Mouse (Mus musculus): Measurements from ENCODE around the gene Olfr453. TPM values are rescaled to one million over a fixed set of nuclear protein-coding genes. Genes with fewer than 3 reads are reported as not detected.
A peak's percentile ranks its signal among the peaks of the same experiment; 100 is the strongest.

Olfr453 gene
- polyA plus RNA-seq, 1 experiment from 2014 or later, result not detected

DNA sequence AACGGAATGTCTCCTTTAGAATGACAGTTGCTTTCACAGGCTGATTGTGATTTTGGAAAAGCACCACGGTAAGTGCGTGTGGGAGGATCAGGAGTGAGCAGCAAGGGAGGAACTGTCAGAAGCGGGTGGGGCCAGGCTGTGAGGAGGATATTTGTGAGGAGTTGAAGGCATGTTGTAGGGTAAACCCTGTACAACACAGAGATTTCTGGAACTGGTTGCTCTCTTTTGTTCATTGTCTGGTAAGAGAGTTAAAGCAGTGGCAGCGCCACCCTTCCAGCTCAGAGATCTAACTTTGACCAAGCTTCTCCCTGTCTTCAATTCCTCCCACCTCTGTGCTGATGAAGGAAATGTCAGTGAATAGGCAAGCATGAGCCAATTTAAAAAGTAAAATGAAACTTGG is 3.1 kb downstream of the Olfr453 start:
- no peak overlapping the region for H3K27ac ChIP-seq (ENCODE audit: low read depth)
- no peak overlapping the region for H3K4me2 ChIP-seq
- ATAC-seq (ENCODE audit: insufficient read depth) (no peak), DNase-seq (no peak)
- no peak for TF ChIP-seq CTCF (IDR thresholded peaks at IDR 0.05; ENCODE audit: low read depth)
- no peaks in the 10 kb centered on the region for H3K27me3 ChIP-seq (ENCODE audit: insufficient read depth, low read length)
- H3K9me3 ChIP-seq (ENCODE audit: low read depth, low read length), result no peaks in the 10 kb centered on the region
- no peak overlapping the region for H3K9ac ChIP-seq
- H3K4me1 ChIP-seq (ENCODE audit: insufficient read depth), result no peaks in the 10 kb centered on the region
- WGBS, result 64% methylated on average over 5 of the region's 5 CpGs
- H3K4me3 ChIP-seq (ENCODE audit: low read depth, low read length), result no peak overlapping the region
- no peaks in the 10 kb centered on the region for H3K36me3 ChIP-seq (ENCODE audit: insufficient read depth)

GRCm38 (mm10) chr6:42747846-42748245 is 8.7 kb downstream of the Olfr453 start:
- H3K4me2 ChIP-seq, result no peak overlapping the region
- ATAC-seq (ENCODE audit: insufficient read depth), result no peak
- no peak overlapping the region for H3K9ac ChIP-seq
- no peak for TF ChIP-seq CTCF (IDR thresholded peaks at IDR 0.05; ENCODE audit: low read depth)
- H3K9me3 ChIP-seq (ENCODE audit: low read depth, low read length), result no peaks in the 10 kb centered on the region
- H3K27ac ChIP-seq (ENCODE audit: low read depth), result no peak overlapping the region
- no peaks in the 10 kb centered on the region for H3K27me3 ChIP-seq (ENCODE audit: insufficient read depth, low read length)
- H3K4me1 ChIP-seq (ENCODE audit: insufficient read depth), result no peaks in the 10 kb centered on the region
- no peak overlapping the region for H3K4me3 ChIP-seq (ENCODE audit: low read depth, low read length)
- no peak for DNase-seq
- H3K36me3 ChIP-seq (ENCODE audit: insufficient read depth), result no peaks in the 10 kb centered on the region

DNA sequence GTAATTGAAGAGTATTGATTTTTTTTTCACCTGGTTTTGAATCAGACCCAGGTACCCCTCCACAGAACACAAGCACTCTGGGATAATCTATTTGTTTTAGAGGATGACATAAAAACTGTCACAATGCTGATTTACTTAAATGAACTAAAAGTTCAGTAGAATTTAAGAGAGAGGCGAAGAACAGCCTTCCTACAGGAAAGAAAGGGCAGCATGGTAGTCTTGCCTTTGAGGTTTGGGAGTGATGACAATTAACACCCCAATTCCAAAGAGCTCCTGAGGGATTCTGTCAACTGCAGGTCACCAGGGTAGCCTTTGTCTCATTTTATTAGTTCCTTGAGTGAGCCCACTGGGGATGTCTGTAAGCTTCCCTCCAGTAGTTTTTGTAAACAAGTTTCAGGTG is 16.9 kb downstream of the Olfr453 start, which contains the start of gene Olfr38:
Gene Olfr38 (plus strand): TSS at position 301 of the 400 bp plus-strand sequence.
- ATAC-seq (ENCODE audit: insufficient read depth), result no peak
- Histone ChIP-seq H3K27me3 (ENCODE audit: insufficient read depth, low read length) (no peaks in the 10 kb centered on the region), H3K9me3 (ENCODE audit: low read depth, low read length) (no peaks in the 10 kb centered on the region), H3K27ac (ENCODE audit: low read depth) (no peak within 1 kb of the TSS), H3K4me3 (ENCODE audit: low read depth, low read length) (no peak within 1 kb of the TSS), H3K4me1 (ENCODE audit: insufficient read depth) (no peaks in the 10 kb centered on the region), H3K9ac (no peak within 1 kb of the TSS), H3K36me3 (ENCODE audit: insufficient read depth) (no peaks in the 10 kb centered on the region), H3K4me2 (no peak within 1 kb of the TSS)
- DNase-seq, result no peak
- WGBS, result 71% methylated on average over 1 of the region's 1 CpGs
- no peak for TF ChIP-seq CTCF (IDR thresholded peaks at IDR 0.05; ENCODE audit: low read depth)

DNA sequence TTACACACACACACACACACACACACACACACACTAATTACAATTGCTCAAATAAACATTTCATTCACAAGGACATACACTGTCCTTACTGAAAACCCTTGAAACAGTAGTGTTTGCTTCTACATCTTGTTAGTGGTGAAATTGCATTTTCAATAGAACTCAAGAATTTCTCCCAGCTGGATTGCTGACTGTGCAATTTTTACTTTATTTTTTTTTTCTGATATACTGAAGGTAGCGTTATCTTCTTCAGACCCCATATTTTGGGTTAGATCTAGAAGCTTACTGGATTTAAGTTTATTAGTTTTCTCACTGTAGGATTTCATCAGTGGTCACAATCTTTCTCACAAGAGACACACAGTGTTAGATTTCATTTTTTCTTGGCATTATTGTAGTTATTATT is 37.9 kb downstream of the Olfr453 start:
- no peak for TF ChIP-seq CTCF (IDR thresholded peaks at IDR 0.05; ENCODE audit: low read depth)
- Histone ChIP-seq H3K4me2 (no peak overlapping the region), H3K27me3 (ENCODE audit: insufficient read depth, low read length) (no peaks in the 10 kb centered on the region), H3K27ac (ENCODE audit: low read depth) (no peak overlapping the region), H3K4me3 (ENCODE audit: low read depth, low read length) (no peak overlapping the region), H3K36me3 (ENCODE audit: insufficient read depth) (no peaks in the 10 kb centered on the region), H3K4me1 (ENCODE audit: insufficient read depth) (no peaks in the 10 kb centered on the region), H3K9me3 (ENCODE audit: low read depth, low read length) (no peaks in the 10 kb centered on the region), H3K9ac (no peak overlapping the region)
- no peak for ATAC-seq (ENCODE audit: insufficient read depth)
- WGBS, result 83% methylated on average over 1 of the region's 1 CpGs
- no peak for DNase-seq

- DNase-seq (no peak), ATAC-seq (ENCODE audit: insufficient read depth) (no peak)
- Histone ChIP-seq H3K9me3 (ENCODE audit: low read depth, low read length) (no peaks in the 10 kb centered on the region), H3K9ac (no peak within 1 kb of the TSS), H3K36me3 (ENCODE audit: insufficient read depth) (no peaks in the 10 kb centered on the region), H3K27me3 (ENCODE audit: insufficient read depth, low read length) (no peaks in the 10 kb centered on the region), H3K4me1 (ENCODE audit: insufficient read depth) (no peaks in the 10 kb centered on the region), H3K4me2 (no peak within 1 kb of the TSS), H3K27ac (ENCODE audit: low read depth) (no peak within 1 kb of the TSS), H3K4me3 (ENCODE audit: low read depth, low read length) (no peak within 1 kb of the TSS)
- TF ChIP-seq CTCF (IDR thresholded peaks at IDR 0.05; ENCODE audit: low read depth), result no peak
These were observed 45.6 kb downstream of the Olfr453 start, which contains the start of gene Olfr452 for GRCm38 (mm10) chr6:42784793-42785192. Olfr452 (plus strand) TSS chr6:42785093.

- ATAC-seq (ENCODE audit: insufficient read depth) (no peak), DNase-seq (peak; percentile 1)
- Histone ChIP-seq H3K27ac (ENCODE audit: low read depth) (no peak overlapping the region), H3K9me3 (ENCODE audit: low read depth, low read length) (no peaks in the 10 kb centered on the region), H3K36me3 (ENCODE audit: insufficient read depth) (no peaks in the 10 kb centered on the region), H3K4me2 (no peak overlapping the region), H3K27me3 (ENCODE audit: insufficient read depth, low read length) (no peaks in the 10 kb centered on the region), H3K9ac (no peak overlapping the region), H3K4me1 (ENCODE audit: insufficient read depth) (no peaks in the 10 kb centered on the region), H3K4me3 (ENCODE audit: low read depth, low read length) (no peak overlapping the region)
- TF ChIP-seq CTCF (IDR thresholded peaks at IDR 0.05; ENCODE audit: low read depth), result peak; percentile 25; the same call in 1 of the 2 replicates
- WGBS, result 33% methylated on average over 4 of the region's 4 CpGs
These were observed 51.2 kb downstream of the Olfr453 start for GRCm38 (mm10) chr6:42790247-42790948.

GRCm38 (mm10) chr6:42790949-42791556 is 51.9 kb downstream of the Olfr453 start:
- Histone ChIP-seq H3K4me3 (ENCODE audit: low read depth, low read length) (no peak overlapping the region), H3K9ac (no peak overlapping the region), H3K27me3 (ENCODE audit: insufficient read depth, low read length) (no peaks in the 10 kb centered on the region), H3K4me1 (ENCODE audit: insufficient read depth) (no peaks in the 10 kb centered on the region), H3K4me2 (no peak overlapping the region), H3K36me3 (ENCODE audit: insufficient read depth) (no peaks in the 10 kb centered on the region), H3K27ac (ENCODE audit: low read depth) (no peak overlapping the region), H3K9me3 (ENCODE audit: low read depth, low read length) (no peaks in the 10 kb centered on the region)
- no peak for TF ChIP-seq CTCF (IDR thresholded peaks at IDR 0.05; ENCODE audit: low read depth)
- WGBS, result 75% methylated on average over 9 of the region's 9 CpGs
- no peak for ATAC-seq (ENCODE audit: insufficient read depth)
- DNase-seq, result no peak
